Mouse (Mus musculus) left cerebral cortex, adult 9 months (tissue): ENCODE measurements at regions not wholly inside any gene's neighbourhood (a gene's known extent, or its start where the extent isn't known, plus 50 kb on each side); places are given as distances from the start of the nearest gene placed in this dataset.
"Not testable (repeated sequence)": the region's sequence is repeated elsewhere in the genome, so short reads cannot be mapped to it uniquely, and the experiment has no call there.

Experiments used
- DNase-seq, 2 experiments: peaks; one replicate each; pipeline ENCODE4 v3.0.0; 2022; ENCODE audit warnings: low spot score in 2 of 2

DNA sequence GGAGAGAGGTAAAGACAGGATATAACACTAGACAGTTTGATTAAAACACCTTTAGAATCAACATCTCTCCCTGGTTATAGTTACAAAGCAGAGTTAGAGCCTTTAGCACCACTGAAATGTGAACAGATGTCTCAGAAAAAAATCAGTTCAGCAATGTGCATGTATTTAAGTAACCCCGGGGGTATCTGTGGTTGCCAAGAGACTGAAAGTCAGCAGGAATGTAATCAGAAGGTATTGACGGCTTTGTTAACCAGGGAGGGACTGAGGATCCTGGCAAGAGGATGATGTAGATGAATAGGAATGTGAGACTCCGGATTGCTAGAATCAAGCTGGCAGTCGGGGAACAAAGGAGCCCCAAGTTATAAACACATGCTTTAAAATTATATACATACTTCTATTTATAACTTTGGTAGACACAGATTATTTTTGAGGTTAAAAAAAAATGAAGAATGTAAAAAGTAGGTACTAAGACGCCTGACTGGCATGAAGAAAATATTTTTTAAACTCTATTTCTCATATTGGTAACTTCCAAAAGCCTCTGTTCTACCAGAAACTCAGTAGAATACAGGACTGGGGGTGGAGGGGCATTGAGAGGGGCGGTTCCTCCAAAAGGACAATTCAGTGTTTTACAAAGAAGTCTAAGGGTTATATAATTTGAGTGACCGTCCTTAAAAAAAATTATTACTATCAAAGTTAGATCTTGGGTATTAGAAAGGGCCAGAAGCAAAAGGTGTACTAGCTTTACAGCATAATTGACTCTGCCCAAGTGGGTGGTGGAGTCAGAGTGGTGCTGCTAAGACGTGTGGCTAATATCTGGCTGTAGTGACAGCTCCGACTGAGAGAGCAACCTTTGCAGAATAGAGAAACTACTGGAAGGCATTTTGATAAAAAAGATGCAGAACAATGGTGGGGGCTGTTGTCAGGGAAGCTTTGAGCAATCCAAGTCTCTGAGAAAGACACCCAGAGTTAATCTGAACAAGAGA, 341.2 kb upstream of the Gm6657 start:
- DNase-seq: no peak

DNA sequence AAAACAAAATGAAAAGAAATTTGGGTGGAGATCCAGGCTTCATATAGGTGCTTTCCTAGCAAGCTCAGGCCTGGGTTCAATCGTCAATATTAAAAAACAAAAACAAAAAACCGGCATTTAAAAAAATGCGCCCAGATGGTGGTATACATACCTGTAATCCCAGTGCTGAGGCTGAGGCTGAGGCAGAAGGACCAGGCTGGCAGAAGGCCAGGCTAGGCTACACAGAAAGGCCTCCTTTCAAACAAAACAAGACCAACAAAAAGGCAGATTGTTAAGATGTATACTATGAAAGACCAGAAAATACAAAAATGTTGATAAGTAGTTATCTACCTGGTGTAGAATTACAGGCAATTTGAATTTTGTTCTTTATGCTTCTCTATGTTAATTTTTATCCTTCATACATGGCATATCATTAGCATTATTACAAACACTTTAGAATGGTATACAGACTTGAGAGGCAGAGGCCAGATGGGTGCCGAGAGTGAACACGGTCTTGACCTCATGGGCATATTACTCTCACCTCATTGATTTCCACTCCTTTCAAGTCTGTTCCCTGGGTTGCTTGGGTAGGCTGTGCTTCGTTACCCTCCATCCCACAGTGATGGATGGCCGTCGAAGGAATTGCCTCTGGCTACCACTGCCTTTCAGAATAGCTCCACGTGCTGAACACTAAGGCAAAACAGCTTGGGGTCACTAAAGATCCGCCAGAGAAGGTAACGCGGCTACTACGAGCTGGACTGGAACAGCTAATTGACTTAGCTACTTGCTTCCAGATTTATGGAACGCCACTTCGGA, 339.6 kb upstream of the Gm6657 start:
- DNase-seq: no peak

DNA sequence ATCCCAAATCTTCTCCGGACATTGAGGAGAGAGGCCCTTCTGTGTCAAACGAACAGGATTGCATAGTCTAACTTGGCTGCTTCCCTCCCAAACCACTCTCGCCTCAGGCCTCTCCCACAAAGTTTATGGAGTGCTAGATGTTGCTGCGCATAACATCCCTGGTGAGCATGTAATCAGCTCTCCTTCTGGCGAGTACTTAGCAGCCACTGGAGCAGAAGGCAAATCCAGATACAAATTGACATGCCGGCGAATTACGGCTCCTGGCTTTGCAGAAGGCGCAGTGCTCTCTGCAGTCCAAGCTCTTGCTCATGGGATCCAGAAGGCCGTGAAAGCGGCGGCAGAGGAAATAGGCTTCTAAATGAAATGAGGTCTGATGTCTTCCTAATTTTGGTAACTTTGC, 338.2 kb upstream of the Gm6657 start:
- no peak for DNase-seq

DNA sequence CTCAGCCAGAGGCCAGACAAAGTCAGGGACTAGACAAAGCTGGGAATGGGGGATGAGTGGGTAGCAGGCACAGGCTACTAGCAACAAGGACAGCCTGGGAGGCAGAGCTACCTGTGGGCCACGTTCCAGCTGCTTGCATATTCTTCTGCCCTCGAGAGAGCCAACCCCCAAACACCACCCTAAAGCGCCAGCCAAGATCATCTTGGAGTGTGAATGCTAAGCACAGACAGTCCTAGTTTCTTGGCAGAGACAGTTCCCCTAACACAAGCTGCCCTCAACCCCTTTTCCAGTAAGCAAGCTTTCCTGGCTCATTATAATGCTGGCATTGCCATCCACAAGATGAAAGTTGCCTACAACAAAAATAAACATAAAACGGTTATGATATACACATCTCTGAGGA, 336.8 kb upstream of the Gm6657 start:
- DNase-seq: no peak

DNA sequence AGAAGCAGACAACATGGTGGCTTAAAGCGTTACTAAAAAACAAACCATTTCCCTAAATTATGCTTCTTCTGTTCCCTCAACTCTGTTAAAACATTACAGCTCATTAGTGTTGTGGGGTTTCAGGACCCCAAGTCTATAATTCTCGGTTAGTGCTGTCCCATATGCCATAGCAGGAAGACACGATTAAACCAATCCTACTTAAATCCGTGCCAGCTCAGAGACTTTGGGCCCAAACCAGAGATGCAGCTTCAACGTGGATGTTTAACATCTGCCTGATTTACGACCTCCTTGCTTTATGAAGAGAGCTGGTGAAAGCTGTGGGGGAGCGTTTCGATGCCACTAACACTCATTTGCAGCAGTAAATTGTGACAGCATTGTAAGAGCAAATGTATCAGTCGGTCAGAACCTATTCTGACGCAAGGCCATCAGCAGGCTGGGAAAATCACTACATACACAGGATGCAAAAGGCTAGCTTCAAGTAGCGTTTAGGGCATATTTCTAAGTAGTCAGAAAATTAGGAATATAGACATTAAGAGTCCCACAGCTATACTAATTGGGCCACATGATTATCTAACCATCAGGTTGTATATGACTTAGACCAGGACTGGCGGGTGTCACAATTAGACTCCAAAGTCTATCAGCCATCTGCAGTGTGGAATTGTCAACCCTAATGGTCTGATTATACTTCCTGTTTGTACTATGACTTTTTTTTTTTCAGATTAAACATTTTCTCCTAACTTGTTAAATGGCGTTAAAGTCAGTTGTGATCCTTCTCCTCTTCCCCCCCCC, 333.1 kb upstream of the Gm6657 start:
- DNase-seq: no peak

DNA sequence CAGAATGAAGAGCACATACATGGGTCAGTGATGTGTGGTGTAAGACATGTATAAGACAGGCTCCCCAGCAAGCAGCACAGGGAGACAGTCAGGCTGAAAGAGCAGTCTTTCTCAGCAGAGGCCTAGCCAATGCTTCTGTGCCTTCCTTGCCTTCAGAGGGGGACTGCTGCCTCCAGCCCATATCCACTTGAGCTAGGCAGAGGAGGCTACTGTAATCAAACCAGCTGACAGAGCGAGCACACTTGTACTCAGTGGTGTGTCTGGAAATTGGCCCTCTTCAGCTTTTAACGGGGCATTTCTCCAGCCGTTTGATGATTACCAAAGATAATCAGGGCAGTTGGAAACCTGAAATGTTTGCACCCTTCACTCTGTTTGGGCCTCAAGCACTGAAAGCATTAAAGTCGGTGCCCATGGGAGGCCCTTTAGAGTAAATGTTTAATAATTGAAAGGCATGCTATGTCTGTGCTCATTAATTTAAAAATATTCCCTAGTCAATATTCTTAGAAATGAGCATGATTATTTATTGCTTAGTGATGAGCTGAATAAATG, 326.0 kb upstream of the Gm6657 start:
- no peak for DNase-seq

DNA sequence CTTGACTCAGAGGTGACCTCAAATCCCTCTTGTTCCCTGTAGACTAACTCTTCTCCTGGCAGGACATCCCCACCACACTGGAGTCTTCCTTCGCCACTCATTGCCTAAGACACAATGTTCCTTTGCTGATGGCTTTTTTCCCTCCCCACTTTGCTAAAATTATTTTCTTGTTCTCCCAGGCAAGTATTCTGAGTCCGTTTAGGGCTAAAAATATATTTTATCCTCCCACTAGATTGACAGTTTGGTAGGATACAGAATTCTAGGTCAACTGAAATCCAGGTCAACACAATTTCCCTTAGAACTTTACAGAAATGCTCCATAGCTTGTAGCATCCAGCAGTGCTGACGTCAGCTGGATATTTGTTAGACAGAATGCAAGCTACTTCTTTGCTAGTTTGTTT, 324.7 kb upstream of the Gm6657 start:
- no peak for DNase-seq

DNA sequence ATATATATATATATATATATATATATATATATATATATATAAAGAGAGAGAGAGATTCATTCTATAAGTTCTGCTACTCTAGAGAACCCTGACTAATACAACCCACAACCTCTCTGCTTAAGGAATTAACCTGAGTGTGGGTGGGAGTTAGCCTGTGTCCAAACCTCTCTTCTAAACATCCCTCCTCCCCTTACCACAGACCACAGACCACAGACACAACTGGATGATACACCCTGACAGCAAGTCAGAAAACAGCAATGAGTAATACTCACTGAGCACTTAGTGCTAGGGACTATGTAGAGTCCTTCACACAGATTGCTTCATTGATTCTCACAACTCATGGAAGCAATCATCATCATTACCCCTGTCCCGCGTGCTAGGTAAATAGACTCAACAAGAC, 306.7 kb upstream of the Gm6657 start:
- DNase-seq: no peak

DNA sequence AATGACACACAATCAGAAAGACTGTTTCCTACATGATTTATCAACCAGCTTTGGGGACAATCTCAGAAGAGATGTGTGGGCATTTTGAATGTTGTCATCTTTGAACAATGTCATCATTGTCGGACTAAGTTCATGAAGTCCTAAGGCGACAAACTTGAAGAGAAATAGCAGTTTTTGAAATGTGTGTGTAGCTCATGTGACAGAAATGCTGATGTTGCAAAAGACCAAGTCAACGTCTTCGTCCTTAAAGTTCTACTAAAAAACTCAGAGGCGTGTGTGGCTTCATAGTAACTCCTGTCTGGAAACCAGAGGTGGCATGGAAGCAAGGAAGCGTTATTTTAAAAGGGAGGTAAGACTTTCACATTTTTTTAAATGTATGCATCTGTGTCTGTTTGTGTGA, 302.6 kb upstream of the Gm6657 start:
- no peak for DNase-seq

DNA sequence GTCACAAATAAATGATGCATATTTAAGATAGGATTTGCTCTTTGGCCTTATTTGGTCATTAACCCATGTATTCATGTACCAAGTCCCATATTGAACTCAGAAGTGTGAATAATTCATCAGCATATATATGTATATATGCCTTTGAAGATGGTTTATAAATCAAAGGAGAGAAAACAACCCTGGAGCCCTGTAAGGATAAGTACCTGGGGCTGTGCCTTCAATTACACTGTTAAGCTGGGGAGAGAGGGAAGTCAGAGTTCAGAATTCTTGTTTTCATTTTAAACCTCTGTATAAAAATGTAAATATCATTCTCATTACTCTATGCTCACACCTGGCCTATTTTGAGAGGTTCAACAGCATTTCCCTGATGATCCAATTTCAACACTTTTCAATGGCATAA, 299.8 kb upstream of the Gm6657 start:
- no peak for DNase-seq

DNA sequence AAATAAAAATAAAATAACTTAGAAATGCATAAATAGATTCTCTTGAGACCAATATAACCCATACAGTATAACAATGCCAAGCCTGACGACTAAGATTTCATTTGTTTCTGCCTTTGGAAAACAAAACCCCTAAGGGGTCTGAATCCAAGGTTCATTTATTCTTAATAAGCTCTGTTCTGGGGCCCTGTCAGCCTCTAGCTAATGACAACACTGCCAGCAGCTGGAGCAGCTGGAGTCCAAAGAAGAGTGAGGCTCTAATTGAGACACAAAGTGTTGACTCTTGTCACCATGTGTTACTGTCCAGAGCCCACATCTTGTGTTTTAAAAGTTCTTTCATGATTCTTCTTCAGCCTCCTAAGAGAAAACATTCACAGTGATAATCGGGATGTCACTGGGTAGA, 298.5 kb upstream of the Gm6657 start:
- no peak for DNase-seq

DNA sequence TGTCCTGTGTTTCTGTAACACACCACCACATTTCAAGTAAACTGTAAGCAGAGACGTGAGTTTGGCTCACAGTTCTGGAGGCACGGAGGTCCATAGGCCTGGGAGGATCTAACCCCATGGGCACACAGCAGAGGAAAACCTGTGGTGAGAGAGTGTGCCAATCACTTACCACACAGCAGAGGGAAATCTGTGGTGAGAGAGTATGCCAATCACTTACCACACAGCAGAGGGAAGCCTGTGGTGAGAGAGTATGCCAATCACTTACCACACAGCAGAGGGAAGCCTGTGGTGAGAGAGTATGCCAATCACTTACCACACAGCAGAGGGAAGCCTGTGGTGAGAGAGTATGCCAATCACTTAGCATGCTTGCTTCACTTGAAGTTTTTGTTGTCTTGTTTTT, 295.1 kb upstream of the Gm6657 start:
- DNase-seq: not testable (repeated sequence)

DNA sequence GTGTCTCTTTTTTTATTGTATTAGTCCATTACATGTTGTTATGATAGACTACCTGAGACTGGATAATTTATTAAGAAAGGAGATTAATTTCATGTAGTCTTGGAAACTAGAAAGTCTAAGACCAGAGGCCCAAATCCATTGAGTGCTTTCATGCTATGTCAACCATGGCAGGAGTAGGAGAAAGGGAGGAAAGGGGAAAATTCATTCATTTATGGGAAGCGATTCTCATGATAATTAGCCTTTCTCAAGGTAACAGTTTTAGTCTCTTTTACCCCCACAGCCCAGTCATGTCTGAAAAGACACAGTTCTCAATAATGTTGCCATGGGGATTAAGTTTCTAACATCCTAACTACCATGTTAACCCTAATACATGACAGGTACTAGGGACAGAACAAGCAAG, 292.8 kb upstream of the Gm6657 start:
- no peak for DNase-seq

DNA sequence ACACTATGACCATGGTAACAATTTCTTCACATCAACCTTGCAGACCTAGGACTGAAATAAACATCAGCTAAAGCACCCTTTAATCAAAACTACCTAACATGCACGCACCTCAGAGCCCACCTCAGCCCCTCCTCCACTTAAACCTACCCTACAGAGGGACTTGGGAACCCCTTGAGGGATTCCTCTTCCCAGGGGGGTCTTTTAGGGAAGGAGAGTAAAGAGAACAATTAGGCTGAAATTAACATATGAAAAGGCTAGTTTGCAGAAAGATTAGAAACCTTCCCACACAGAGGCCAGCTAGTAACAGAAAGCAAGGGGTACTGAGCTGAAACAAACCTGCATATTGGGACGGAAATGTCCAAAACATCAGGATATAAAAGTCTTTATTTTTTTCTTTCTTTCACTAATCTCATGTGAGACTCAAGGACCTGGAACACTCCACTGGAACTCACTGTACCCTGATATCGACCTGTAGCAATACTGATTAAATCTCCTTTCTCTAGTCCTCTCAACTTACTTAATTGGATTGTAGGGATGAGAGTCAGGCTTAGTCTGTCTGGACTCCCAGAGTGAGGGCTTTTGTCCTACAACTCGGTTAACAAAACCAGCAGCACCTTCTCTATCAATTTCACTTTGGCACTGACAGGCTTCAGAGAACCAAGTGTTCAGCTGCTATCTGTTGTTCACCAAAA, 281.0 kb upstream of the Gm6657 start:
- no peak for DNase-seq

DNA sequence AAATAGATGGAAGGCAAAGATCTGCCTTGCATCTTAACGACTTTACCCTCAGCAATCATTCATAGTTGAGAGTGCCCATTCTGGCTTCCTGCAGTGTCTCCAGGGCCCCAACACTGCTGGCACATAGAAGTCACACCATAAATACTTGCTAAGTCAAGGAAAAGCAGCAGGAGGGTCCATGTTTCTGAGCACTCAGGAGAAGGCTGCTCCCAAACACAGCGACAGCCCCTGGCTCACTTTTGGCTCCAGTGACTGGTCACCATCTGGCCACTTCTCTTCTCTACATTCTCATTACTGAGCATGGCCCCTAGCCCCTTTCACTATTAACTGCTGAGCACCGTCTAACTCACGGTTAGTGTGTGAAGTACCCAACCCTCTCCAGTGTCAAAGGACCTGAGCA, 265.3 kb upstream of the Gm6657 start:
- no peak for DNase-seq

DNA sequence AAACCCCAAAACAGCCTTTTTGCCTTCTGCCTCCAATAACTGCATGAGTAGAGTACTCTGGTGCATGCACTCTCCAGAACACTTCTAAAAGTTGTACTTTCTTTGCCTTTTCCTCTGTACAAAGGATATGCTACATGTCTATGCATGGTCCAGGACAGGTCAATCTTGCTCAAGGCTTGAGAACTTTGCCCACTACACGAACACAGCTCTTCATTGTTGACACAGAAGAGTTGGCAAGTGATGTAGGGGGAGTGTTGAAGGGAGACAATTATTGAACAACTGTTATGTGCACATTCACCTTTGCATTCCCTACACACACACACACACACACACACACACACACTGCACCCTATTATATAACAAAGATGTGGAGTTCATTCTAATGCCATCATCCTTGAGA, 264.5 kb upstream of the Gm6657 start:
- DNase-seq: no peak

DNA sequence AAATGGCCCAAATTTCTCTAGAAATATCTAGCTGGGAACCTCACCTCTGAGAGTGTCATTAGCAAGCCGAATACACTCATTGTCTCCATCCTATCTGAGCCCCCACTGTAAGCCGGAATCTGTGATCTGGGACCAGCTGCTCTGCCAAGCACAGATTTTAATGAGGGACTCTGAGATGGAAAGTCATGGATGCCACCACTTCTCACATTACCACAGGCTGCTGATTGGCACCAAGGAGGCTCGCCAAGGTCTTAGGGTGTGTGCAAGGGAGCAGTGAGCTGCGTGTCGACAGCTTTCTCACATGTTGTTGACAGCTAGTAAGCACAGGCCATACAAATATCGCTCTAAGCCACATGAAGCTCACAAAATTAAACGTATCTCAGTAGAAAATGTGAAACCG, 250.1 kb upstream of the Gm6657 start:
- no peak for DNase-seq

DNA sequence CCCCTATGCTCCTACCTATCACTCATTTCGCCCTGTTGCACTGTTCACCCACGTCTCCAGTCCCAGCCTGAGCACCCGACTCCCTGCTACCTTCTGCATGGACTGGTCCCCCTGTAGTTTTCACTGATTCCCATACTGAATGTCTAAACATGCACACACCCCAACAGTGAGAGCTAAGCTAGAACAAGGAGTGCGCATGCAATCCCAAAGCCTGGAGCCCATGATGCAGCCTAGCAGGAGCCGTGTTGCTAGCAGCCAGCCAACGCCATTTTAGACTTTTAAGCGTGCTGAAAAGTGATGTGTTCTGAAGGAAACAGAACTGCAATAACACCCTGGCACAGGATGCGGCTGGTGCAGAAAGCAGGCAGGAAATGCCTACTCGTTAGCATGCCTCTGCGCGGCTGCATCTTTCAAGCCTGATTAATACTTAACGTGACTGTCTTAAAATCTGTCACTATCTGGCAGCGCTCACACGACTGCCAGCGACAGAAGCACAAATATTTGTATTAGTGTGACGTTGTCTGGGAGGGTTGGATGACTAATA, 244.5 kb upstream of the Gm6657 start:
- DNase-seq: peak; percentile 16 to 25

DNA sequence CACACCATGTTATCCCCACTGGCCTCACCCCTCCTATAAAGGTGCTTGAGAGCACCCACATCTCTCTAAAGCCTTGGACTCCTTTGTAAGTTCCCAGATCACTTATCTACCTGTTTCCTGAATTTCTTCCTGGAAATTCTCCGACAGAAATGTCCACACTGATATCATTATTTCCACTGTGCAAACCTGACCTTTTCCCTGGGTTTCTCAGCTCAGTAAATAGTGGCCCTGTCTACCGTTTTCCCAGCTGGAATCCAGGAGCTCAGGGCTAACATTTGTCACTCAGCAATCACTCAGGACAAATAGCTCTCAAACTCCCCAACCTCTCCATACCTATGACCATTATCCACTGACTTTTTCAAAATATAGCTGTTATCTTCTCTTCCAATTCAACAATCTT, 241.6 kb upstream of the Gm6657 start:
- no peak for DNase-seq

DNA sequence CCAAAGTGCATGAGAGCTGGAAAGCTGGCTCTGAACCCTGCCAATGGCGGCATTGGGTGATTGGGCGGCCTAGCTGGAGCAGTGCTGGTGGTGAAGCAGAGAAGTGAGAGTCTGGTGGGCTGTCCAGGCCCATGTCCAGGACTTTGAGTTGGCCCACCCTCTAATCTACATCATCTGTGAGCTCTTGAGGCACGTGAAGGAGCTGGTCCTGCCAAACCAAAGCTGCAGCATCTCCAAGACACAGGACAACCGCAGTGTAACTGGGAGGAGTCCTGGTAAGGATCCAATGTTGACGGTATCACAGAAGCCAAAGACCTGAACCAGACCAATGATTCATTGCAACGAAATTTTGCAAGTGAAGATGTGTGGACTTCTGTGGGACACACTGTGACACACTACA, 231.4 kb upstream of the Gm6657 start:
- no peak for DNase-seq

DNA sequence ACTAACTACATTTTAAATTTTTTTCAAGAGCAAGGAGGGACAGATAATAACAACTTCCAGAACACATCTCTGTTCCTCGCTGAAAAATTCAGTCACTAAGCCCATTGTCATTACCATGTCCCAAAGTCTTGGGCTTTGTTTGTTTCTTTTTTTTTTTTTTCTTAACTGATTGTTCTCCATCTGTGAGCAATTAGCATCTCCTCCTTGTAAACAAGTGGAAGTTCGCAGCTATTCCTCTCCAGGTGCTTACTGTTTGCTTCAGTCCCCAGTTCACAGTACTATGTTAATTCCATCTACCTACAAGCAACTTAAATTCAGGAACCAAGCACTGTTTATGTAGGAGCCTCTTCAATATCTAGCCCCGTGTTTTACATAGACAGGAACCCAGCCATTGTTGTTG, 225.5 kb upstream of the Gm6657 start:
- DNase-seq: no peak
